Mouse (Mus musculus): ENCODE measurements at regions not wholly inside any gene's neighbourhood (a gene's known extent, or its start where the extent isn't known, plus 50 kb on each side); places are given as distances from the start of the nearest gene placed in this dataset.

GRCm38 (mm10) chr12:29122931-29123330 is 371.3 kb downstream of the Eipr1 start:
- no peak for DNase-seq

GRCm38 (mm10) chr12:29124079-29124668 is 372.6 kb downstream of the Eipr1 start:
- no peak for DNase-seq

- no peak for DNase-seq
Measured at GRCm38 (mm10) chr12:29128844-29129243, 377.2 kb downstream of the Eipr1 start.

GRCm38 (mm10) chr12:29129331-29129730 is 377.7 kb downstream of the Eipr1 start:
- DNase-seq = no peak

GRCm38 (mm10) chr12:29134326-29134725 is 382.7 kb downstream of the Eipr1 start:
- no peak for DNase-seq

GRCm38 (mm10) chr12:29136850-29137268 is 385.3 kb downstream of the Eipr1 start:
- peak; percentile 39 for DNase-seq

GRCm38 (mm10) chr12:29137455-29137854 is 385.9 kb downstream of the Eipr1 start:
- no peak for DNase-seq

- no peak for DNase-seq
Measured at GRCm38 (mm10) chr12:29140576-29140975, 387.6 kb upstream of the Myt1l start.

GRCm38 (mm10) chr12:29141132-29141531 is 387.1 kb upstream of the Myt1l start:
- peak; percentile 33 for DNase-seq

- no peak for DNase-seq
Measured at GRCm38 (mm10) chr12:29141855-29142254, 386.3 kb upstream of the Myt1l start.

GRCm38 (mm10) chr12:29143297-29143696 is 384.9 kb upstream of the Myt1l start:
- DNase-seq = no peak

- no peak for DNase-seq
Measured at GRCm38 (mm10) chr12:29160920-29161319, 367.3 kb upstream of the Myt1l start.

GRCm38 (mm10) chr12:29161546-29161945 is 366.6 kb upstream of the Myt1l start:
- DNase-seq = no peak

GRCm38 (mm10) chr12:29164701-29165100 is 363.5 kb upstream of the Myt1l start:
- DNase-seq = no peak

- DNase-seq = no peak
Measured at GRCm38 (mm10) chr12:29166316-29166715, 361.9 kb upstream of the Myt1l start.

- DNase-seq = no peak
Measured at GRCm38 (mm10) chr12:29167922-29168321, 360.3 kb upstream of the Myt1l start.

- DNase-seq = no peak
Measured at GRCm38 (mm10) chr12:29175698-29176440, 352.3 kb upstream of the Myt1l start.

GRCm38 (mm10) chr12:29177145-29177544 is 351.0 kb upstream of the Myt1l start:
- no peak for DNase-seq

- DNase-seq = no peak
Measured at GRCm38 (mm10) chr12:29178168-29178895, 349.9 kb upstream of the Myt1l start.

GRCm38 (mm10) chr12:29179405-29179804 is 348.8 kb upstream of the Myt1l start:
- DNase-seq = no peak

- DNase-seq = no peak
Measured at GRCm38 (mm10) chr12:29180576-29180975, 347.6 kb upstream of the Myt1l start.

GRCm38 (mm10) chr12:29187619-29188018 is 340.6 kb upstream of the Myt1l start:
- no peak for DNase-seq

GRCm38 (mm10) chr12:29192391-29192790 is 335.8 kb upstream of the Myt1l start:
- DNase-seq = no peak

Data from gastrocnemius, postnatal 10 days (tissue).